Mouse (Mus musculus): Measurements from ENCODE around the gene Prickle2. TPM values are rescaled to one million over a fixed set of nuclear protein-coding genes. Genes with fewer than 3 reads are reported as not detected.
A peak's percentile ranks its signal among the peaks of the same experiment; 100 is the strongest.

Gene Prickle2
- polyA plus RNA-seq, 1 experiment from 2014 or later: 9.1 TPM

DNA sequence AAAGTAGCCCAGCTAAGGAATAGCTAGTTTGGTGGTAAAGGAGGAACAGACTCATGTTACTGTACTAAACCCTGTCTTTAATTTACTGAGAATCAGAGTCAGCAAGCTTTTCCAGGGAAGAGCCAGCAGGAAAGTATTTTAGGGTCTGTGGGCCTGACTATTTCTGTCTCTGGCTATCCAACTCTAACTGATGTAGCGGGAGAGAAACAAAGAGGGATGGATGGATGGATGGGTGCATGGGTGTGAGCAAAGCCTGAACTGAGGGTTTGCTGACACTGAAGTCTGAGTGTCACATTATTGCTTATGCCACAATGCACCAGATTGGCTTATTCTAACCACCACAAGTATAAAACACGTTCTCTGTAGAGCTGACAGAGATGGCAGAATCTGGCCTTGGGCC is 88.8 kb downstream of the Prickle2 start:
- Histone ChIP-seq H3K27ac (replicated peaks) (no peak overlapping the region), H3K9ac (replicated peaks) (no peak overlapping the region), H3K27me3 (no peaks in the 10 kb centered on the region), H3K9me3 (no peaks in the 10 kb centered on the region), H3K4me1 (no peaks in the 10 kb centered on the region), H3K36me3 (no peaks in the 10 kb centered on the region), H3K4me3 (no peak overlapping the region), H3K4me2 (replicated peaks) (no peak overlapping the region)
- ATAC-seq (replicated peaks): no peak
- 67% methylated on average over 2 of the region's 2 CpGs for WGBS

DNA sequence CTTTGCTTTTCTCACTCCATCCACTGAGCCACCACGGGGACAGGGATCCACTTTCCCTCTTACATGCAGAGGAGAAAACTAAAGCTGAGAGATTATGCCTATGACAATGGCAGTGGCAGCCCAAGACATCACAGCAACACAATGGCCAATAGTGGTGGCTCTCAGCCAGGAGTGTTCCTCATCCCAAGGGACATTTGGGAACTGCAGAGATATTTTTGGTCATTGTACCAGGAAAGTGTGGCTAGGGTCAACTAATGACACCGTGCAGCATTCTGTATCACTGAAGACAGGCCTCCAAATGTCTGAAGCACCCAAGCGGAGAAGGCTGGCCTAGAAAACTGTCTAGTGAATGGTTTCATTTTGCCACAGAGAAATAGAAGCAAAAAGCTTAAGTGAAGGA is 91.2 kb downstream of the Prickle2 start:
- Histone ChIP-seq H3K4me1 (no peaks in the 10 kb centered on the region), H3K27me3 (no peaks in the 10 kb centered on the region), H3K9me3 (no peaks in the 10 kb centered on the region), H3K4me2 (replicated peaks) (no peak overlapping the region), H3K27ac (replicated peaks) (no peak overlapping the region), H3K36me3 (no peaks in the 10 kb centered on the region), H3K4me3 (no peak overlapping the region), H3K9ac (replicated peaks) (no peak overlapping the region)
- 88% methylated on average over 3 of the region's 3 CpGs for WGBS
- no peak for ATAC-seq (replicated peaks)

DNA sequence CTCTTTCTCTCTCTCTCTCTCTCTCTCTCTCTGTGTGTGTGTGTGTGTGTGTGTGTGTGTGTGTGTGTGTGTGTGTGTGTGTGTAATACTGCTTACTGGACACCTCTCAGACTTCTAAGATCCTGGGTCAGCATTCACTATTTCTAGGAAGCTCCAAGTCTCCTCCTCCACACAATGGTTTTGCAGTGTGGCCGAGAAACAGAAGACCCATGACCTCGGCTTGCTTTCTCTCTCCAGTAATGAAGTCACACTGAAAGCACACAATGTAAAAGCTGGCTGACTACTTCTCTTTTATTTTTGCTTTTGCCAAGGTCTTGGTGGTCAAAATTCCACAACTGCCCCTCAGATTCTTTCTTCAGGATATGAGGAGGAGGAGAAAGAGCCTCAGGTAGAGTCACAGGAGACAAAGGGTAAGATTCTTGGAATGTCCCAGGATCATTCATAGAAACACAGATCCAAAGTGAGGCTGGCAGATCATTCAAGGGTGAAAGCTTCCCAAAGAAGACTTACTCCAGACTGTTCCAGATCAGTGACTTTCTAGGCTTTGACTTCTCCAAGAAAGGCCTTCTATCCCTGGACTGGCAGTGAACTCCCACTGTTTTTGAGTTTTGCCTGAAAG is 93.7 kb downstream of the Prickle2 start:
- H3K9ac ChIP-seq (replicated peaks): no peak overlapping the region
- H3K27ac ChIP-seq (replicated peaks): no peak overlapping the region
- no peaks in the 10 kb centered on the region for H3K27me3 ChIP-seq
- no peak for ATAC-seq (replicated peaks)
- WGBS: 46% methylated on average over 2 of the region's 2 CpGs
- no peak overlapping the region for H3K4me3 ChIP-seq
- no peaks in the 10 kb centered on the region for H3K36me3 ChIP-seq
- no peak overlapping the region for H3K4me2 ChIP-seq (replicated peaks)
- H3K4me1 ChIP-seq: no peaks in the 10 kb centered on the region
- H3K9me3 ChIP-seq: no peaks in the 10 kb centered on the region

DNA sequence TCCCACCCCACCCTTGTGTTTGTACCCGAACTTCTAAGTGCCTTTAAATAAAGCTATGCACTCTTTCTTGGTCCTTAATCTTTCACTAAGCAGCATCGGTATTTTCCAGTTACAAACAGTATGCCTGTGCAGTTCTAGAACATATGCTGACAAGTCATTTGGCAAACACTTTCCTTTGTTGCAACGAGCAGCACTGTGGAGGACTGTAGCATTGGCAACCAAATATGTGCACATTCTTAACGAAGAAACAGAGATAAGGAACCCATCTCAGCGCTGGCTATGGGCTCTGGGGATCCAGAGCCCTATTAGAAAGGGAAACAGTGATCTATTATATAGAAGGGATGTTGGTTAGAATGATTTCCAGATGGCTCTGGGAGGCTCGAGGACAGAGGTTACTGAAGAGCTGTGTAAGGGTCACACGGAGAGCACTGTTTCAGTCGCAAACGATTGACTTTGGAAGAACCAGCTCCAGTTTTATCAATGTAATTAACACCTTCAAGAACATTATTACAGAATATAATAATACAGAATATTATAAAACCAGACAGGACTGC is 96.2 kb downstream of the Prickle2 start:
- Histone ChIP-seq H3K4me2 (replicated peaks) (no peak overlapping the region), H3K36me3 (no peaks in the 10 kb centered on the region), H3K27me3 (no peaks in the 10 kb centered on the region), H3K27ac (replicated peaks) (peak overlapping the region; percentile 14; the same call in 1 of the 2 replicates), H3K4me3 (no peak overlapping the region), H3K9ac (replicated peaks) (no peak overlapping the region), H3K4me1 (no peaks in the 10 kb centered on the region), H3K9me3 (no peaks in the 10 kb centered on the region)
- 0 out of 2 replicates have a peak, but pooled peaks have one; percentile 67 for ATAC-seq (replicated peaks)
- 57% methylated on average over 9 of the region's 9 CpGs for WGBS

DNA sequence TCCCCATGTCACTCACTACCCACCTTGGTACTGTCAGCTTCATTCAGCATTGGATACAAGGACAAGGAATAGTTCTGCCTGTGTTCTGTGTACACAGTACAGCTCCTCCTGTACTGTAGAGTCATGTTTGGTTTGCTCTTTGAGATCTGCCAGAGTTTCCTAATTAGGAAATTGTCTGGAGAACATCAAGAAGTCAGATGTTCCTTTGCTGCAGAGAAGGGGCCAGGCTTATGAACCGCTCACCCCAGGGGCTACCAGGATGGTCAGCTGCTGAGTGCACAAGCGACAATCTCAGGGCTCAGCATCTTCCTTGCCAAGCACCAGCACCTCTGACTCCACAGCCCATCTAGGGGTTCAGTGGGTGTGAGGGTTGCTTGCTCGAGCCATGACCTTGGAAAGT is 96.9 kb downstream of the Prickle2 start:
- WGBS: 79% methylated on average over 3 of the region's 3 CpGs
- no peaks in the 10 kb centered on the region for H3K9me3 ChIP-seq
- ATAC-seq (replicated peaks): no peak
- no peaks in the 10 kb centered on the region for H3K4me1 ChIP-seq
- no peak overlapping the region for H3K4me2 ChIP-seq (replicated peaks)
- no peak overlapping the region for H3K27ac ChIP-seq (replicated peaks)
- no peak overlapping the region for H3K4me3 ChIP-seq
- no peaks in the 10 kb centered on the region for H3K27me3 ChIP-seq
- no peaks in the 10 kb centered on the region for H3K36me3 ChIP-seq
- H3K9ac ChIP-seq (replicated peaks): no peak overlapping the region

DNA sequence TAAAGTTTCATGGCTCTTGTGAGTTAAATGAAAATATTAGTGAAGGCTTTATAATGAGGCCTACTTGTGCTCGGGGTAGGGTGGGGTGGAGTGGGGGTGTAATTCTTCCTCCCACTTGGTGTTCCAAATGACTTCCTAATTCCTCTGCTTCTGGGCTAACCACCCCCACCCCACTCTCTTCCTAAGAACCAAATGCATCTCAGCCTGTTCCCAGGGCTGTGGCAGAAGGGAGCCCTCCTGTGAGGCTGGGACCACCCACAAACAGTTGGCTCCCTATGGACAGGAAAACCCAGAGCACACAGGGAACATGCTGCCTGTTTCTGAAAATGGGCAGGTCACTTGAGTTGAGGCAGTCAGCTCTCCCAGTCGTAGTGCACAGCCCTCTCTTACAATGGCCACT is 100.8 kb downstream of the Prickle2 start:
- WGBS: 43% methylated on average over 2 of the region's 2 CpGs
- Histone ChIP-seq H3K36me3 (no peaks in the 10 kb centered on the region), H3K4me3 (no peak overlapping the region), H3K4me1 (no peaks in the 10 kb centered on the region), H3K4me2 (replicated peaks) (no peak overlapping the region), H3K9me3 (no peaks in the 10 kb centered on the region), H3K27ac (replicated peaks) (no peak overlapping the region), H3K9ac (replicated peaks) (no peak overlapping the region), H3K27me3 (no peaks in the 10 kb centered on the region)
- ATAC-seq (replicated peaks): no peak

DNA sequence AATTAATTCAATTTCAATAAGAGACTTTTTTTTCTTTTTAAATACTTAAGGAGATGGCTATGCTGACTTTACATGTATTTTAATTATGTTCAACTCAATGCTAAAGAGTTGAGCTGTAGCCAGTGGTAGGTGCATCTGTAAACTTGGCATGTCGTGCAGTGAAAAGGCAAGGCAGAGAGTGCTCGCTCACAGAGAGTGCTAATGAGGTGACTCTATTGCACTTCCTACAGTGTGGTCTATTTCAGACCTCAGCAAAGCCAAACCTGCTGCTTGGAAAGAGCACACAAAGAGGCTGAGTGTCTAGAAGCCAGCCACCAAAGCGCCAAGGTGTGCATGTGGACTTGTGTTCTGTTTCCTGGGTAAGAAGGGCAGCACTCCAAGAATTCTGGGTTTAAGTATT is 109.6 kb downstream of the Prickle2 start:
- Histone ChIP-seq H3K9ac (replicated peaks) (no peak overlapping the region), H3K4me1 (no peaks in the 10 kb centered on the region), H3K27ac (replicated peaks) (no peak overlapping the region), H3K4me3 (no peak overlapping the region), H3K27me3 (no peaks in the 10 kb centered on the region), H3K4me2 (replicated peaks) (no peak overlapping the region), H3K36me3 (no peaks in the 10 kb centered on the region), H3K9me3 (no peaks in the 10 kb centered on the region)
- 52% methylated on average over 3 of the region's 3 CpGs for WGBS
- no peak for ATAC-seq (replicated peaks)

DNA sequence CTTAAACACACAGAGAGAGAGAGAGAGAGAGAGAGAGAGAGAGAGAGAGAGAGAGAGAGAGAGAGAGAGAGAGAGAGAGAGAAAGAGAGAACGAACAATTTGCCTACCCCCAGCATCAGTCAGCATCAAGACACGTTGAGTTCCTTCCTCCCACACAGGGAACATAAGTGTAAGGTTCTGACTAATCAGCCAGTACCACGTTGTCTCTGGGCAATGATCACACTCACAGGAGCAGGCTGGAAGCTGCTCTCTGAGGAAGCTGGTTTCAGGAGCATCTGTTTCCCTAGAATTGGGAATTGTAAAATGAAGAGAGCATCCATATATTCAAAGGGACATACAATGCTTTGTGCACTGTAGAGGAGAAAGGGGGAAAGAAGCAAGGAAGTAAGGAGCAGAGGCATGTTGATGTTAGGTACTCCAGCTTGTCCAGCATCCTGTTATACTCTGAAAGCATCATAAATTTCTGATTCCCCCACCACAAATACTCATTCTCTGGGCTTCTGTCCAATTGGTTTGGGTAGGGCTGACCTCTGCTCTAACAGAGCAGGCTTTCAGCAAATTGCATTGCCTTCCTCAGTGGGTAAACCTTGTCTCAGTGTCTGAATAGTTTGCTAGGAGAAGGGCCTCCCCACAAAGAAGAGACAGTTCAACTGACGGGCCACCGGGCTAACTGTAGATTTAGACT is 116.4 kb downstream of the Prickle2 start:
- no peaks in the 10 kb centered on the region for H3K27me3 ChIP-seq
- ATAC-seq (replicated peaks): no peak
- no peak overlapping the region for H3K4me2 ChIP-seq (replicated peaks)
- no peak overlapping the region for H3K9ac ChIP-seq (replicated peaks)
- no peaks in the 10 kb centered on the region for H3K9me3 ChIP-seq
- 79% methylated on average over 5 of the region's 5 CpGs for WGBS
- H3K4me1 ChIP-seq: no peaks in the 10 kb centered on the region
- H3K36me3 ChIP-seq: no peaks in the 10 kb centered on the region
- no peak overlapping the region for H3K4me3 ChIP-seq
- H3K27ac ChIP-seq (replicated peaks): no peak overlapping the region

DNA sequence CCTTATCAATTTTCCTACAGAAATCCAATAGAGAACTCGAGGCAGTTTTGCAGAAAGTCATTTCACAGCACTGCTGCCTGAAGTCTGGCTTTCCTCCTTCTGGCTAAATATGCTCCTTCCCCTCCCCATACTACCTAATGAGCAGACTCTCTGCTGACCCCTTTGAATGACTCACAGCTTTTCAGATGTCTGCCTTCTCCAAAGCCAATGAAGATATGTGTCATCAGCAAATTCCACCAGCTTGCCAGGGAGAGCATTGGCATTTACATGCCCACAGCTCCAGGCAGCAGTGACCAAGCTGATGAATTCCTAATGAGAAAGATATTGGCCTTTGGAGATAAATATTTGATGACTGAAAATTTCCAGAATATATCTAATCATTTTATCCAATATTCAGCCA is 121.9 kb downstream of the Prickle2 start:
- H3K4me3 ChIP-seq: no peak overlapping the region

DNA sequence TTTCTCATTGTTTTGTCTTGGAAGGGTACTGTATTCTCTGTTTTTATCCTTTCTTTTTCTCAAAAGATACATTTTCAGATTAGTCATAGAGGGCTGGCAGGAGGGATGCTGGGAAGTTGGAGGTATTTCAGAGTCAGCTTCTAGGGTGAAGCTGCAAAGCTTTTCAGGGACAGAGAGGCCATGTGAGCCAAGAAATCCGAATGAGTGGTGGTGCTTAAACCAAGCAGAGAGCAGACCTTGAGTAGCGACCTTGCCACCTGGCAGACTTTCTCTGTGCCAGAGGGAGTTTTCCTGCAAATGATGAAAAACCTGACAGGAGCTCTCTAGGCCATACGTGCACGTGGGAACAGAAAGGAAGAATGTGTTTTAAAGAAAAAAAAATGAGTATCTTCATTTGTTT is 130.7 kb downstream of the Prickle2 start:
- WGBS: 75% methylated on average over 4 of the region's 4 CpGs
- Histone ChIP-seq H3K9ac (replicated peaks) (no peak overlapping the region), H3K9me3 (no peaks in the 10 kb centered on the region)

More for the DNA sequence above, 121.9 kb downstream of the Prickle2 start:
- no peaks in the 10 kb centered on the region for H3K27me3 ChIP-seq
- H3K4me1 ChIP-seq: no peaks in the 10 kb centered on the region
- H3K4me2 ChIP-seq (replicated peaks): no peak overlapping the region
- ATAC-seq (replicated peaks): no peak
- H3K9me3 ChIP-seq: no peaks in the 10 kb centered on the region
- H3K36me3 ChIP-seq: no peaks in the 10 kb centered on the region
- H3K9ac ChIP-seq (replicated peaks): no peak overlapping the region
- WGBS: 72% methylated on average over 1 of the region's 1 CpGs
- H3K27ac ChIP-seq (replicated peaks): no peak overlapping the region

DNA sequence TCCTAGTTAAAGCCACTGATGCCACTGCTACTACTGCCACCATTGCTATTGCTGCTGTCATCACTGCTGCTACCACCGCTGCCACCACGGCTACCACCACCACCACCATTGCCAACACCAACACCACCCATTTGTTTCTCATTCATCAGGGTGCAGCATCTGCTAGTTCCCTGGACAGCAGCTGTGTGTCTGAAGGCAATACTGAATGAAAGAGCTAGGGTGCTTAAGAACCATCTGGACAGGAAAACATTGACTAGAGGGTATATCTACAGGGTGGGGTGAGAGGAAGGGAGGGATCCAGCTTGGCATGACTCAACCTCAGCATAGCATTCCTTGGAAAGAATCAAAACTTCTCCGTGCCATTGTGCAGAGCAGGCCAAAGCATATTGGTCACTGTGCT is 133.8 kb downstream of the Prickle2 start:
- no peaks in the 10 kb centered on the region for H3K27me3 ChIP-seq
- H3K9me3 ChIP-seq: no peaks in the 10 kb centered on the region
- H3K4me2 ChIP-seq (replicated peaks): no peak overlapping the region
- H3K4me3 ChIP-seq: no peak overlapping the region
- peaks cover 9% of the 10 kb centered on the region for H3K4me1 ChIP-seq
- WGBS: 78% methylated on average over 3 of the region's 3 CpGs
- ATAC-seq (replicated peaks): no peak
- H3K27ac ChIP-seq (replicated peaks): no peak overlapping the region
- no peaks in the 10 kb centered on the region for H3K36me3 ChIP-seq
- no peak overlapping the region for H3K9ac ChIP-seq (replicated peaks)

More for the DNA sequence above, 130.7 kb downstream of the Prickle2 start:
- H3K27me3 ChIP-seq: no peaks in the 10 kb centered on the region
- H3K36me3 ChIP-seq: no peaks in the 10 kb centered on the region
- H3K4me2 ChIP-seq (replicated peaks): no peak overlapping the region
- H3K27ac ChIP-seq (replicated peaks): no peak overlapping the region
- ATAC-seq (replicated peaks): no peak
- peaks cover 1% of the 10 kb centered on the region; the same call in 1 of the 2 replicates for H3K4me1 ChIP-seq
- H3K4me3 ChIP-seq: no peak overlapping the region

DNA sequence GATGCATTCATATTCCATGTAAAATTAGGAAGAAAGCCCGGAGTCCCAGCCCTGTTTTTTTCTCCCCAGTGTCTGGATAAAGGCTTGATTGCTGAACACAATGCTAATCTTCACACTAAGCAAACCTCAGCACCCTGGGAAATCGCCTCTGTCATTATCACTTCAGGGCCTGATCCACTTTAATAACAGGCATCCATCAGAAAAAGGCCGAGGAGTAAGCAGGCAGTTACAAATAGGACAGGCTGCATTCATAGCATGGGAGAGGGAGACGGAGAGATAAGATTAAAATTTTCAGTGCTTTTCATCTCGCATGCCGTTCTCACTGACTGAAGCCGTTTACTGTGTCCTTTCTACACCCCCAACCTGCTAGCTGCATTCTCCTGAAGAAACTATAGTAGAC is 135.9 kb downstream of the Prickle2 start:
- Histone ChIP-seq H3K4me2 (replicated peaks) (no peak overlapping the region), H3K4me1 (peaks cover 9% of the 10 kb centered on the region), H3K36me3 (no peaks in the 10 kb centered on the region), H3K4me3 (no peak overlapping the region), H3K27ac (replicated peaks) (no peak overlapping the region), H3K9ac (replicated peaks) (no peak overlapping the region), H3K27me3 (no peaks in the 10 kb centered on the region), H3K9me3 (no peaks in the 10 kb centered on the region)
- whole genome bisulfite sequencing: 21% methylated on average over 7 of the region's 7 CpGs
- no peak for ATAC-seq (replicated peaks)

Data from forebrain, embryonic 15.5 days (tissue).